Mouse (Mus musculus): Measurements from ENCODE around the gene Sestd1. TPM values are rescaled to one million over a fixed set of nuclear protein-coding genes. Genes with fewer than 3 reads are reported as not detected.

Gene Sestd1
- polyA plus RNA-seq, 1 experiment from 2014 or later: 5.3 TPM

GRCm38 (mm10) chr2:77191811-77192210, 88.6 kb downstream of the Sestd1 start:
- Histone ChIP-seq H3K27ac (ENCODE audit: low read depth, low read length) (no peak overlapping the region), H3K4me2 (no peak overlapping the region), H3K4me3 (ENCODE audit: low read depth, low read length) (no peak overlapping the region), H3K9me3 (ENCODE audit: control insufficient read depth, low read length) (no peaks in the 10 kb centered on the region), H3K27me3 (replicated peaks; ENCODE audit: control insufficient read depth, insufficient read depth, low read length) (no peaks in the 10 kb centered on the region), H3K4me1 (replicated peaks; ENCODE audit: control insufficient read depth, insufficient read depth, low read length) (no peaks in the 10 kb centered on the region), H3K9ac (ENCODE audit: low read depth, low read length) (no peak overlapping the region), H3K36me3 (ENCODE audit: control insufficient read depth, insufficient read depth, low read length) (no peaks in the 10 kb centered on the region; the same call in 1 of the 2 replicates)
- 83% methylated on average over 3 of the region's 3 CpGs for WGBS
- ATAC-seq (replicated peaks; ENCODE audit: low FRiP score) (no peak), DNase-seq (ENCODE audit: low spot score) (no peak)

DNA sequence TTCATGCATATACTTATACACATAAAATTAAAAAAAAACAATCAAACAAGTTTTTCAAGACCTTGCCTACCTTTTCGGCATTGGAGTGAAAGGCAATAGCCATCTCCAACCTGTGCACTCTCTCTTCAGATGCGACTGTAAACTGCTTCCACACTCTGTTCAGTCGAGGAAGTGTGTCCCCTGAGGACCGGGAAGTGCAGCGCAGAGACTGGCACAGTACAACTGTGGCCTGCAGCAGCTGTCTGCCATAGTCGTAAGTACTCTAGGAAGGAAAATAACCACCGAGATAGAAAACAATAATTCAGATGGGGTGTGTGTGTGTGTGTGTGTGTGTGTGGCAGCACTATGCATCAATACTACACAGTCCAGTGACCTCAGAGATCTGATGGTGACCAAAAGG, 89.5 kb downstream of the Sestd1 start:
- H3K9ac ChIP-seq (ENCODE audit: low read depth, low read length): no peak overlapping the region
- no peak overlapping the region for H3K4me2 ChIP-seq
- H3K4me1 ChIP-seq (replicated peaks; ENCODE audit: control insufficient read depth, insufficient read depth, low read length): no peaks in the 10 kb centered on the region
- no peaks in the 10 kb centered on the region for H3K27me3 ChIP-seq (replicated peaks; ENCODE audit: control insufficient read depth, insufficient read depth, low read length)
- H3K27ac ChIP-seq (ENCODE audit: low read depth, low read length): no peak overlapping the region
- ATAC-seq (replicated peaks; ENCODE audit: low FRiP score) (no peak), DNase-seq (ENCODE audit: low spot score) (no peak)
- WGBS: 90% methylated on average over 7 of the region's 7 CpGs
- no peaks in the 10 kb centered on the region; the same call in 1 of the 2 replicates for H3K36me3 ChIP-seq (ENCODE audit: control insufficient read depth, insufficient read depth, low read length)
- no peak overlapping the region for H3K4me3 ChIP-seq (ENCODE audit: low read depth, low read length)
- no peaks in the 10 kb centered on the region for H3K9me3 ChIP-seq (ENCODE audit: control insufficient read depth, low read length)

DNA sequence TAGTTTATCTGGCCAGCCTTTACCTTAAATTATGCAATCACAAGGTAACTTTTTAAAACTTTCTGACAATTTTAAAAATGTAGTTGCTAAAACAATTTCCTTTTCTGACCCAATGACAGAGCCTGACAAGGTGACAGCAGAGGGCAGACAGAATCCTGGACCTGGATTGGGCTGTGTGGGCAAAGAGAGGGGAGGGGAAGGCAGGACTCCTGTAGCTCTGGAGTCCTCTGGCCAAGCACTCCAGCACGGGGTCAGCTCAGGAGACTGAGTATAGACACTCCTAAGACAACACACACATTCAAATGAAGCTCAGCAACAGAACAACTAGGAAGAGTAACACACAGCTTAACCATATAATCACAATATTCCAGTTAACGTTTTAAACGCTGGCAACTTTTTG, 90.1 kb downstream of the Sestd1 start:
- H3K4me1 ChIP-seq (replicated peaks; ENCODE audit: control insufficient read depth, insufficient read depth, low read length): no peaks in the 10 kb centered on the region
- ATAC-seq (replicated peaks; ENCODE audit: low FRiP score) (no peak), DNase-seq (ENCODE audit: low spot score) (no peak)
- no peak overlapping the region for H3K9ac ChIP-seq (ENCODE audit: low read depth, low read length)
- WGBS: 87% methylated on average over 3 of the region's 3 CpGs
- no peak overlapping the region for H3K27ac ChIP-seq (ENCODE audit: low read depth, low read length)
- no peaks in the 10 kb centered on the region for H3K27me3 ChIP-seq (replicated peaks; ENCODE audit: control insufficient read depth, insufficient read depth, low read length)
- H3K9me3 ChIP-seq (ENCODE audit: control insufficient read depth, low read length): no peaks in the 10 kb centered on the region
- H3K4me3 ChIP-seq (ENCODE audit: low read depth, low read length): no peak overlapping the region
- no peaks in the 10 kb centered on the region; the same call in 1 of the 2 replicates for H3K36me3 ChIP-seq (ENCODE audit: control insufficient read depth, insufficient read depth, low read length)
- no peak overlapping the region for H3K4me2 ChIP-seq

DNA sequence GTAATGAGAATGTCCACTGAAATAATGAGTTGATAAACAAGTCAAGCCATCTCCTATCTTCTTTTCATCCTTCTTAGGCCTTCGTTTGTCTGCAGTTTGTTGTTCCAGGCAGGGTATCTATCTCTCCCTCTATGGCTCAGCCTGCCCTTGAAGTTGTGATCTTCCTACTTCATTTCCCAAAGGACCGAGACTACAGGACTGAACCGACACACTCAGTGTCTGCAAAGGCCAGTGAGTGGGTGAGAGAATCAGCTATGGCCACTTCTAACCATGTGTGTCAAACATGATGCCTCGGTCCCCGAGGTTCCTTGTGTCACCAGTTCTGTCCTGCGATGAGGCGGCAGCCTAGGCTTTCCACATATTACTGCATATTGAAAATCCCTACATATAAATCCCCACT, 90.7 kb downstream of the Sestd1 start:
- H3K4me3 ChIP-seq (ENCODE audit: low read depth, low read length): no peak overlapping the region
- no peaks in the 10 kb centered on the region for H3K9me3 ChIP-seq (ENCODE audit: control insufficient read depth, low read length)
- no peaks in the 10 kb centered on the region; the same call in 1 of the 2 replicates for H3K36me3 ChIP-seq (ENCODE audit: control insufficient read depth, insufficient read depth, low read length)
- WGBS: 86% methylated on average over 7 of the region's 7 CpGs
- no peak for DNase-seq (ENCODE audit: low spot score)
- H3K4me1 ChIP-seq (replicated peaks; ENCODE audit: control insufficient read depth, insufficient read depth, low read length): no peaks in the 10 kb centered on the region
- H3K27ac ChIP-seq (ENCODE audit: low read depth, low read length): no peak overlapping the region
- H3K4me2 ChIP-seq: no peak overlapping the region
- no peaks in the 10 kb centered on the region for H3K27me3 ChIP-seq (replicated peaks; ENCODE audit: control insufficient read depth, insufficient read depth, low read length)
- H3K9ac ChIP-seq (ENCODE audit: low read depth, low read length): no peak overlapping the region
- no peak for ATAC-seq (replicated peaks; ENCODE audit: low FRiP score)

GRCm38 (mm10) chr2:77187501-77187900, 92.9 kb downstream of the Sestd1 start:
- DNase-seq (ENCODE audit: low spot score): no peak
- no peaks in the 10 kb centered on the region for H3K27me3 ChIP-seq (replicated peaks; ENCODE audit: control insufficient read depth, insufficient read depth, low read length)

GRCm38 (mm10) chr2:77186912-77187311, 93.5 kb downstream of the Sestd1 start:
- Histone ChIP-seq H3K9ac (ENCODE audit: low read depth, low read length) (no peak overlapping the region), H3K36me3 (ENCODE audit: control insufficient read depth, insufficient read depth, low read length) (no peaks in the 10 kb centered on the region), H3K27ac (ENCODE audit: low read depth, low read length) (no peak overlapping the region), H3K27me3 (replicated peaks; ENCODE audit: control insufficient read depth, insufficient read depth, low read length) (no peaks in the 10 kb centered on the region), H3K4me2 (no peak overlapping the region), H3K4me1 (replicated peaks; ENCODE audit: control insufficient read depth, insufficient read depth, low read length) (no peaks in the 10 kb centered on the region), H3K9me3 (ENCODE audit: control insufficient read depth, low read length) (no peaks in the 10 kb centered on the region), H3K4me3 (ENCODE audit: low read depth, low read length) (no peak overlapping the region)
- DNase-seq (ENCODE audit: low spot score): no peak
- 86% methylated on average over 8 of the region's 8 CpGs for WGBS
- ATAC-seq (replicated peaks; ENCODE audit: low FRiP score): no peak

More at GRCm38 (mm10) chr2:77187501-77187900, 92.9 kb downstream of the Sestd1 start:
- no peak overlapping the region for H3K4me2 ChIP-seq
- 91% methylated on average over 3 of the region's 3 CpGs for WGBS
- no peak overlapping the region for H3K9ac ChIP-seq (ENCODE audit: low read depth, low read length)
- H3K36me3 ChIP-seq (ENCODE audit: control insufficient read depth, insufficient read depth, low read length): no peaks in the 10 kb centered on the region
- no peak for ATAC-seq (replicated peaks; ENCODE audit: low FRiP score)
- H3K9me3 ChIP-seq (ENCODE audit: control insufficient read depth, low read length): no peaks in the 10 kb centered on the region
- H3K27ac ChIP-seq (ENCODE audit: low read depth, low read length): no peak overlapping the region
- H3K4me1 ChIP-seq (replicated peaks; ENCODE audit: control insufficient read depth, insufficient read depth, low read length): no peaks in the 10 kb centered on the region
- H3K4me3 ChIP-seq (ENCODE audit: low read depth, low read length): no peak overlapping the region

DNA sequence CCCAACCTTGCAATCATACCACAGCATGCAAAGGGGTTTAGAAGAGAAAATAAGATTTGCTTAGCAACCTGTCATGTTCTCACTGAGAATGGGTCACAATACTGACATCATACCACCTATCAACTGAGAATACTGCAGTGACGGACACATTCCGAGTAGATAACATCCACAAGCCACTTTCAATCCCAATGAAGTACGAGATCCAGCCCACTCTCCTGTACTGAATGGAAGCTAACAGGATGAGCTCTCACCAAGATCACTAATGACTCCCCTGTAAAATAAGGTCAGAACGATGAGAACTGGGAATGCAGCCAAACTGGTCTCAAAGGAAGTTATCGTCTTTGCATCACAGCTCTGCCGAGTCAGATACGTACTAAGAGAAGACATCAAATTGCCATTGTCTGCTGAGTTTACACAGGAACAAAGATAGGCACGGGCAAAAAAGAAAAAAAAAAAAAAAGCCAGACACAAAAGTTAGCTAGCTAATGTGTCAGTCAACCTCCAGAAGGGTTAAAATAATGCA, 96.3 kb downstream of the Sestd1 start:
- WGBS: 75% methylated on average over 8 of the region's 8 CpGs
- DNase-seq (ENCODE audit: low spot score): no peak

DNA sequence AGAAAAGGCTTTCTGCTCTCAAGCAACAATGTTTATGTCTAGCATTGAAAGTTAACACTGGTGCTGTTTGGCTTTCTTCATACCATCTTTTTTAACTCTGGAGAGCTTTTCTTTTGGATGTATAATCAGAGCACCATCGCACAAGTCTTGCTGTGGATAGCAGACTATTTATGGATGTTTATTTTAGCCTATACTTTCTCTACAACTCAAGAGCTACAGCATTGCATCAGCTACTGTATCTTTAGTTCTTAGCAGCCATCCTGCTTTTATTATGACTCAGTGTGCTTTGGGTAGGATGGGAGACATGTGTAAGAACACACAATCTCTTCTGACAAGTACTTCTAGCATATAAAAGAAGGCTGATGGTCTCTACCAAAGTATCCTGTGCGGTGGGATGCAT, 96.7 kb downstream of the Sestd1 start:
- Histone ChIP-seq H3K4me2 (no peak overlapping the region), H3K9me3 (ENCODE audit: control insufficient read depth, low read length) (no peaks in the 10 kb centered on the region), H3K4me1 (replicated peaks; ENCODE audit: control insufficient read depth, insufficient read depth, low read length) (no peaks in the 10 kb centered on the region), H3K27me3 (replicated peaks; ENCODE audit: control insufficient read depth, insufficient read depth, low read length) (no peaks in the 10 kb centered on the region), H3K9ac (ENCODE audit: low read depth, low read length) (no peak overlapping the region), H3K27ac (ENCODE audit: low read depth, low read length) (no peak overlapping the region), H3K36me3 (ENCODE audit: control insufficient read depth, insufficient read depth, low read length) (no peaks in the 10 kb centered on the region), H3K4me3 (ENCODE audit: low read depth, low read length) (no peak overlapping the region)
- 91% methylated on average over 2 of the region's 2 CpGs for WGBS
- no peak for ATAC-seq (replicated peaks; ENCODE audit: low FRiP score)
- no peak for DNase-seq (ENCODE audit: low spot score)

More for the DNA sequence above, 96.3 kb downstream of the Sestd1 start:
- H3K4me3 ChIP-seq (ENCODE audit: low read depth, low read length): no peak overlapping the region
- no peaks in the 10 kb centered on the region for H3K36me3 ChIP-seq (ENCODE audit: control insufficient read depth, insufficient read depth, low read length)
- no peaks in the 10 kb centered on the region for H3K4me1 ChIP-seq (replicated peaks; ENCODE audit: control insufficient read depth, insufficient read depth, low read length)
- no peak overlapping the region for H3K9ac ChIP-seq (ENCODE audit: low read depth, low read length)
- ATAC-seq (replicated peaks; ENCODE audit: low FRiP score): no peak
- no peaks in the 10 kb centered on the region for H3K9me3 ChIP-seq (ENCODE audit: control insufficient read depth, low read length)
- H3K4me2 ChIP-seq: no peak overlapping the region
- H3K27me3 ChIP-seq (replicated peaks; ENCODE audit: control insufficient read depth, insufficient read depth, low read length): no peaks in the 10 kb centered on the region
- no peak overlapping the region for H3K27ac ChIP-seq (ENCODE audit: low read depth, low read length)

GRCm38 (mm10) chr2:77182996-77183380, 97.4 kb downstream of the Sestd1 start:
- no peaks in the 10 kb centered on the region for H3K36me3 ChIP-seq (ENCODE audit: control insufficient read depth, insufficient read depth, low read length)
- no peaks in the 10 kb centered on the region; the same call in 1 of the 2 replicates for H3K4me1 ChIP-seq (replicated peaks; ENCODE audit: control insufficient read depth, insufficient read depth, low read length)
- no peak overlapping the region for H3K27ac ChIP-seq (ENCODE audit: low read depth, low read length)
- no peak for DNase-seq (ENCODE audit: low spot score)
- 73% methylated on average over 6 of the region's 6 CpGs for WGBS
- no peaks in the 10 kb centered on the region for H3K27me3 ChIP-seq (replicated peaks; ENCODE audit: control insufficient read depth, insufficient read depth, low read length)
- H3K4me3 ChIP-seq (ENCODE audit: low read depth, low read length): no peak overlapping the region
- H3K4me2 ChIP-seq: no peak overlapping the region
- no peak overlapping the region for H3K9ac ChIP-seq (ENCODE audit: low read depth, low read length)
- no peaks in the 10 kb centered on the region for H3K9me3 ChIP-seq (ENCODE audit: control insufficient read depth, low read length)
- ATAC-seq (replicated peaks; ENCODE audit: low FRiP score): no peak
